Mouse (Mus musculus): ENCODE measurements around the gene 9230104L09Rik.

Gene 9230104L09Rik

GRCm38 (mm10) chr2:148864966-148865365 is at the start of gene 9230104L09Rik:
Gene 9230104L09Rik (minus strand): TSS chr2:148865038.
- no peak for DNase-seq (ENCODE audit: low read depth, low spot score)

DNA sequence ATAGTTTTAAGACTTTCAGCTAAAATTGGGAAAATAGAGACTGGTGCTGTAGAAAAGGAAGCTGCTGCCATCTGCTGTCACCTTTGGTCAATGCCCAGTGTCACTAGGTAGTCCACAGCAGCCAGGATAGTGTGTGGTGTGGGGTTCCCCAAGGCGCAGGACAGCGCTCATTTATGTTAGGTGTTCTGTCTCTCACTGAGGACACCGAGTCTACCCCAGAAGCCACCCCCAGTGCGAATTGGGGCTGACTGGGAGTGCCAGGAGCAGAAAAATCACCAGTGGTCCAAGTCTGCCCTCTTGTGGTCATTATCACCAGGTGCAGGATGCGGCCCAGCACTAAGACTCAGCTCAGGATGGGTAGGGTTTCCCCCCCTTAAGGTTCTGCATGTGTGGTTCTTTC is 37.4 kb upstream of the 9230104L09Rik start:
- peak; percentile 73 for DNase-seq (ENCODE audit: low read depth, low spot score)

GRCm38 (mm10) chr2:148900305-148900704 is 35.5 kb upstream of the 9230104L09Rik start:
- DNase-seq (ENCODE audit: low read depth, low spot score): peak; percentile 31

- no peak for DNase-seq (ENCODE audit: low read depth, low spot score)
Measured at GRCm38 (mm10) chr2:148896219-148896618, 31.4 kb upstream of the 9230104L09Rik start.

- no peak for DNase-seq (ENCODE audit: low read depth, low spot score)
Measured at GRCm38 (mm10) chr2:148893107-148893506, 28.3 kb upstream of the 9230104L09Rik start.

DNA sequence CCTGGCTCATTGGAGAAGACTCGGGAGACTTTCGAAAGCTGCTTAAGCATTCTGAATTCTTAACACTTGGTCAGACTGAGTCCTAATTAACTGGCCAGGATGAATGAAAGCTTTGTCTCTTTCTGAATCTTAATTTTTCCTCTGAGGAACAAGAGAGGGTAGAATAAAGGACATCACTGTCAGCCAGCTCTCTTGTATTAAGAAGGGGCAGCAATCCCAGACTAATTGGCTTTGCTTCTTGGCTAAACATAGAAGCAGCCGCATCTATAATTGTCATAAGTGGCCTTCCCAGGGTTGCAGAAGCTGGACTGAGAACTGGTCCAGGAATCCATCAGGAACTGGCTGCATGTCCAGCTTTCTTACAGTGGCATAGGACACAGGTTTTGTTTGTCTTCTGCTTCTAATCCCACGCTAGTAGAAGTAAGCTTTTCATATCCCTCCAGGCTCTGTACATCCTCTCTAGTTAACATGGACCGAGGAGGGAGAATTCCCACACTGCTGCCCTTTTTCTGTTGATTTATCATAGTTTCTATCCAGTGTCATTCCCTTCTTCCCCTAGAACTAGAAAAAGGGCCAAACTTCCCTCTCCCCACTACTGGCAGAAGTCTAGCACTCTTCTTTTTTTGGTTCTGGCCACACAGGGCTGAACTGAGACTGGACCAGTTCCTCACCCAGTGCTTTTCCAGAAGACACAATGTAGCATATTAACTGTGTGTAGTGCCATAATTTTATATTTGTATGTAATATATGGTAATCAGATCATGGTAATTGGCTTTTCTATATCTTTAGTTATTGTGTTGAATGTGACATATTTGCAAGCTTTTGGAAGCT is 25.4 kb upstream of the 9230104L09Rik start:
- DNase-seq (ENCODE audit: low read depth, low spot score): no peak

GRCm38 (mm10) chr2:148889331-148890010 is 24.6 kb upstream of the 9230104L09Rik start:
- no peak for DNase-seq (ENCODE audit: low read depth, low spot score)

GRCm38 (mm10) chr2:148888872-148889271 is 24.0 kb upstream of the 9230104L09Rik start:
- DNase-seq (ENCODE audit: low read depth, low spot score): no peak

- no peak for DNase-seq (ENCODE audit: low read depth, low spot score)
Measured at GRCm38 (mm10) chr2:148884738-148885137, 19.9 kb upstream of the 9230104L09Rik start.

DNA sequence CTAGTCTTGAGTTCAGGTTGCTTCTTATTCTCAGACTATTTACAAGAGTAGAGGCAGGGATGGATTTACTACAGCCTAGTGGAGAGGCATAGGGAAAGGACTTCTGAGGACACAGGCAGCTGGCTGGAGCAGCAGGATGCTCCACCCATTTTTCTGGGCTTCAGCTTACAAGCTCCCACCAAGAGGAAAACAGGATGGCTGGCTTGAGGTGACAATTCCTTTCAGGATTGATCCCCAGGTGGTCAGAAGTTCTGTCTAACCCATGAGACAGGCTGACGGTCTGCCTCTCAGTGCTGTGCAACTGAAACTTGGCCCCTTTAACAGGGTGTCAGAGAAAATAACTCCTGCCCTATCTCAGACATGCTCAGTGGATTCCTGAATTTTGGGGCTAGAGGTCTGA is 14.4 kb upstream of the 9230104L09Rik start:
- peak; percentile 56 for DNase-seq (ENCODE audit: low read depth, low spot score)

DNA sequence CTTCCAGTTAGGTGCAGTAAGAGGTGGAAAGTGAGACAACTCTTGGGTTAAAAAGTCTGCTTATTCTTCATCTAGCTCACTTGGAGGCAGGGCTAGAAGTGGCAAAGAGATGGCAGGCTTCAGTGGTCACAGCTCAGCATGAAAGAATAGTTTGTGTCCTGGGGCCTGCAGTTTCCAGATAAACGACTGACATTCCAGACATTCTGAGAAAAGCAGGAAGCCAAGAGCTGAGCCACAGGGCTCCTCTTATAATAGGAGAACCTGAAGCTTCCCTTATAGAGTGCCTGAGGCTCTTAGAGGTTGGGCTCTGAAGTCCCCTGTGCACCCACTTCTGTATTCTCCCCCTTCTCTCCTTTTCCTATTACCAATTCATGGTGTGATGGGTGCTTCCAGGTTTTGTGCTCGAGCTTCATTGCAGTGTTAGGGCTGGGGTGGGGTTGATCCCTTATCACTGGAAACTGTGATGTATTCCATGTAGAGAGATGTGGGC is 13.8 kb upstream of the 9230104L09Rik start:
- DNase-seq (ENCODE audit: low read depth, low spot score): peak; percentile 56

GRCm38 (mm10) chr2:148877016-148877770 is 12.4 kb upstream of the 9230104L09Rik start:
- no peak for DNase-seq (ENCODE audit: low read depth, low spot score)

- peak; percentile 98 for DNase-seq (ENCODE audit: low read depth, low spot score)
Measured at GRCm38 (mm10) chr2:148875335-148875811, 10.5 kb upstream of the 9230104L09Rik start, which contains the start of gene Cst3. Gene Cst3 (minus strand): TSS chr2:148875692.

DNA sequence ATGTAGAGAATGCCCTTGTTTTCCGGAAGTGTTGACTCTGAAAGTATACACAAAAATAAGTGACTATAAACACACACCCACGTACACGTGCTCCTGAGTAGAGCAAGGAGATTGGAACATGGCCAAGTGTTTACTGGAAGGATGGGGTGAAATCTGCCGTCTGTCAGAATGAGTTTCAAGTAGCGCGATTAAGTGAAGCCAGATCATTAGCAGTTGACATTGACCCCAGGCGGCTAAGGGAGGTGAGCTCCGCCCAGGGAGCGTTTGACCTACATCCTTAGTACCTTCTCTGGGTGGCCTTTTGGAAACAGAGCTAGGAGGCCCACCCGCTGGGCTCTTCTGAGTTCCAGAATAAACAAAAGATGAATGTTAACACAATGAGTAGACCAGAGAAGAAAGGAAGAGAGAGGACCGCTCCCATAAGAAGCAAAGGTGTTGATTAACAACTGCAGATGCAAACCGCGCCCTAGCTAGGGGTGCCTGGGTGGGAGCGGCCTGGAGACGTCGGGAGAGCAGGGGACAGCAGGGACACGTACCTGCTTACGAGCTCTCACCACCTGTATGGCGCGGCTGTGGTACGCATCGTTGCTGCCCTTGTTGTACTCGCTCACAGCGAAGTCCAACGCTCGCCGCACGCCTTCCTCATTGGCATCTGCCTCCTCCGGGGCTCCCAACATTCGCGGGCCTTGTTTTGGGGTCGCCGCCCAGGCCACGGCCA is 9.9 kb upstream of the 9230104L09Rik start:
- DNase-seq (ENCODE audit: low read depth, low spot score): peak; percentile 96

GRCm38 (mm10) chr2:148874224-148874616 is 9.4 kb upstream of the 9230104L09Rik start:
- no peak for DNase-seq (ENCODE audit: low read depth, low spot score)

GRCm38 (mm10) chr2:148872860-148873259 is 8.0 kb upstream of the 9230104L09Rik start:
- DNase-seq (ENCODE audit: low read depth, low spot score): no peak

DNA sequence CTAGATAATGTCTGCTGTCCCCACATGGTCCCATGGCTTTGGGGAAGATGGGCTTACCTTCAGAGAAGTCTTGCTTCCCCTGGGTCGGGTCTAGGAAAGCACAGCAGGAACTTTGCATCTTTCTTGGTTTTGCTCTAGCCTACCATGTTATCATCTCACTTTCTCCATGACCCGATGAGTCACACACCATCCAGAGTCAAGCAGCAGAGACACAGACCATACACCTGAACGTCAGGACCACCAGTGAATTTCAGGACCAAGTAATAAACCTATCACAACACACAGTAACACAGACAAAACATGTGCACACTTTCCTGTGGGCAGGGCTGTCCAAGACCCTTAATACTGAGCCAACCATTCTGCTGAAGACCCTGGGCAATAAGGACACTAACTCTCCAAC is 5.7 kb upstream of the 9230104L09Rik start:
- DNase-seq (ENCODE audit: low read depth, low spot score): no peak

DNA sequence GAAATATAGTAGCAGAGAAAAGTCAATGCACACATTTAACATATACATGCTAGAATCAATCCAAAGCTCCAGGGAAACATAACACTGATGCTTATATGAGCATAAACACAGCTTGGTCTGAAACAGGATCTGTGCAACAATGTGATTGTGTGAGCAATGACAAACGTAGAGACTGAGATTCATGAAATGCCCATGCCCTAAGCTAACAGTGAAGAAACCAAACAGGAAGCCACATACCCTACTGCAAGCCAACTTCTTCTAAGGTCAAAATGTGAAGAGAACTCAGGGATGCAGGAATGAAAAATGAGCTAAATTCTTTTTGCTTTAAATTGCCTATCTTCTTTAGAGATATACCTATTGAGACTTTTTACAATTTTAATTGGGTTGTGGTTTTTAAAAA is 4.1 kb upstream of the 9230104L09Rik start:
- no peak for DNase-seq (ENCODE audit: low read depth, low spot score)

DNA sequence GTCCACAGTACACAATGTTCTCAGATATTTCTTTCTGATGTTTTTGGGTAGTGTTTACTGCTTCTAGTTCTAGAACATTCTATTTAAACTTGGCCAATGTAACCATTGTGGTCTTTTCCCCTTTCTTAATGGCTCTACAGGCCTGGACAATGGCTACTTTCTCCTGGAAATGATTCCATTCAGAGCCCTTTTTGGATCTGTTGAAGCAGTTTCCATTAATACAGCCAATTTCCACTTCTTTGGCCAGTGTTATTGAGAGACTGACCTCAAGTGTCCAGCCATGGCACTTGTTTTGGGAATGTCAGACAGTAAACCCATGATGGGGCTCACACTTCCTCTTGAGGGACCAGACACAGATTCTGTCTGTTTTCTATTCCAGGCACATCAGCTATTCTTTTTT is 3.1 kb downstream of the 9230104L09Rik start:
- DNase-seq (ENCODE audit: low read depth, low spot score): no peak

DNA sequence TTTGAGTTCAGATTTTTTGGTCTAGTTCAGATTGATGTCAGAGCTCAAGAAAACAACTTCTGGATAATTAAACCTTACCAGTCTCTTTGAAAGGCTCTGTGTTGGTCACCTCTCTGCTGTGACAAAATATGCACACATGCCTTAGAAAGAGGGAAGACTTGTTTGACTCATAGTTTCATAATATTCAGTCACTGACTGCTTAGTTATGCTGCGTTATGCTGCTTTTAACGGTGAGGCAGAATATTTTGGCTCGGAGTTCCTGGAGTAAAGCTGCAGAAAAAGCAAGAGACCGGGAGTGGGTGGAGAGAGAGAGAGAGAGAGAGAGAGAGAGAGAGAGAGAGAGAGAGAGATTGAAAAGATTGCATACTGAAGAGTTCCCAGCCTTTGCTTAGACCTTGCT is 3.8 kb downstream of the 9230104L09Rik start:
- DNase-seq (ENCODE audit: low read depth, low spot score): no peak

GRCm38 (mm10) chr2:148857506-148857905 is 7.3 kb downstream of the 9230104L09Rik start:
- no peak for DNase-seq (ENCODE audit: low read depth, low spot score)
